Mouse (Mus musculus): ENCODE data around the gene Srrd. TPM values are rescaled to one million over a fixed set of nuclear protein-coding genes. Genes with fewer than 3 reads are reported as not detected.

The Srrd gene
- total and polyA plus RNA-seq, 3 experiments: 22.3 to 31.7 (median 27.1) TPM

DNA sequence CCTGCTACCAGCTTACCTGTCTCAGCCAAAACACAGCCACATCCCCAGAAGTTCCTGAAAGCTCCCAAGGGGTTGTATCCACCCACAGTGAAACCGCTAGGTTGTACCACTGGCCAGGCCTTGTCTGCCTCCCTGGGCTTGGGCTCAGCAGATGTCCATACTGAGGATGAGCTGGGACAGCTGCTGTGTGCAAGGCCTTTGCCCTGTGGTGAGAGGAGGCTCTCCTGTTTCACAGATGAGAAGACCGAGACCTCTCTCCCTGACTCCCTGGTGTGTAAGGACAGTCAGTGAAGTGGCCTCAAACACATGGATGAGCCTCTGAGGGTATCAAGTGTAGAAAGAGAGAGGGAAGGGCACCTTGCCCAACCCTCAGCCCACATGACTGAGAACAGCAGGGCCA lies 55.2 kb downstream of the Srrd start:
- no peak for DNase-seq (ENCODE audit: extremely low read depth)
- Histone ChIP-seq H3K9me3 (replicated peaks; ENCODE audit: low read length) (no peaks in the 10 kb centered on the region), H3K27me3 (replicated peaks) (no peaks in the 10 kb centered on the region), H3K79me2 (replicated peaks; ENCODE audit: control insufficient read depth, extremely low read depth, insufficient read depth, poor library complexity, severe bottlenecking) (no peaks in the 10 kb centered on the region), H3K4me2 (ENCODE audit: insufficient read depth, low read depth, poor library complexity, severe bottlenecking) (no peak overlapping the region), H3K9ac (ENCODE audit: insufficient read depth, low read depth) (no peak overlapping the region), H3K36me3 (replicated peaks in 1 of 2; ENCODE audit: control insufficient read depth in 1 of 2, insufficient read depth in 1 of 2, low read length in 1 of 2) (peaks cover 0 to 22% of the 10 kb centered on the region in 2 experiments), H3K4me1 (ENCODE audit: control insufficient read depth in 1 of 2, insufficient read depth in 2 of 2) (peaks cover 25 to 74% of the 10 kb centered on the region in 2 experiments), H3K4me3 (replicated peaks in 1 of 3; ENCODE audit: low read depth in 2 of 3, low read length in 2 of 3, poor library complexity in 1 of 3) (no peak overlapping the region), H3K27ac (ENCODE audit: insufficient read depth, low read depth) (no peak overlapping the region)
- dilution Hi-C loops (cut with MboI; ENCODE audit: extremely low pct_ligation_motif_present, extremely low pct_unique_long_range_greater_than_20kb, low sequenced_read_pairs): no loop called here
- in situ Hi-C loops (cut with MboI; ENCODE audit: low pct_ligation_motif_present, low pct_unique_long_range_greater_than_20kb, low sequenced_read_pairs): no loop called here
- TF ChIP-seq ELF1 (IDR thresholded peaks at IDR 0.05; ENCODE audit: low read depth, low read length): no peak

Other genes starting within 250 kb of the Srrd start
- 0.25 TPM in 1 of 2 replicates, not detected in the other for gene Cryba4, start 90.5 kb downstream of the Srrd start, total RNA-seq (2012; rRNA removed)
- not detected in 2 replicates for gene Cryba4, start 90.5 kb downstream of the Srrd start, total RNA-seq (2014; rRNA removed)
- gene Cryba4, start 90.5 kb downstream of the Srrd start, polyA plus RNA-seq (2012; ENCODE audit: insufficient read length, low read depth): not detected in 2 replicates
- gene Crybb1, start 87.2 kb downstream of the Srrd start, total RNA-seq (2012; rRNA removed): not detected in 2 replicates
- gene Crybb1, start 87.2 kb downstream of the Srrd start, total RNA-seq (2014; rRNA removed): not detected in 2 replicates
- not detected in 2 replicates for gene Crybb1, start 87.2 kb downstream of the Srrd start, polyA plus RNA-seq (2012; ENCODE audit: insufficient read length, low read depth)
- 20.6 and 20.7 TPM in 2 replicates for gene Tpst2, start 66.3 kb downstream of the Srrd start, total RNA-seq (2012; rRNA removed)
- 12.6 and 13.3 TPM in 2 replicates for gene Tpst2, start 66.3 kb downstream of the Srrd start, total RNA-seq (2014; rRNA removed)
- 10.8 and 15.6 TPM in 2 replicates for gene Tpst2, start 66.3 kb downstream of the Srrd start, polyA plus RNA-seq (2012; ENCODE audit: insufficient read length, low read depth)
- gene Tfip11, start 16.7 kb downstream of the Srrd start, total RNA-seq (2012; rRNA removed): 23.8 and 29.0 TPM in 2 replicates
- 6.6 and 8.8 TPM in 2 replicates for gene Tfip11, start 16.7 kb downstream of the Srrd start, total RNA-seq (2014; rRNA removed)
- 28.6 and 31.7 TPM in 2 replicates for gene Tfip11, start 16.7 kb downstream of the Srrd start, polyA plus RNA-seq (2012; ENCODE audit: insufficient read length, low read depth)
- 22.5 and 23.0 TPM in 2 replicates for gene Hps4, start within 50 bp of the Srrd start, total RNA-seq (2012; rRNA removed)
- 9.5 and 10.0 TPM in 2 replicates for gene Hps4, start within 50 bp of the Srrd start, total RNA-seq (2014; rRNA removed)
- gene Hps4, start within 50 bp of the Srrd start, polyA plus RNA-seq (2012; ENCODE audit: insufficient read length, low read depth): 13.9 and 18.3 TPM in 2 replicates
- not detected in 2 replicates for gene Gm6583, start 13.0 kb upstream of the Srrd start, total RNA-seq (2012; rRNA removed)
- not detected in 2 replicates for gene Gm6583, start 13.0 kb upstream of the Srrd start, total RNA-seq (2014; rRNA removed)
- gene Gm6583, start 13.0 kb upstream of the Srrd start, polyA plus RNA-seq (2012; ENCODE audit: insufficient read length, low read depth): not detected in 2 replicates
- gene Asphd2, start 51.8 kb upstream of the Srrd start, total RNA-seq (2012; rRNA removed): not detected in 2 replicates
- gene Asphd2, start 51.8 kb upstream of the Srrd start, total RNA-seq (2014; rRNA removed): not detected in 2 replicates
- not detected in 2 replicates for gene Asphd2, start 51.8 kb upstream of the Srrd start, polyA plus RNA-seq (2012; ENCODE audit: insufficient read length, low read depth)
- gene Gm6588, start 106.4 kb upstream of the Srrd start, total RNA-seq (2012; rRNA removed): not detected in 2 replicates
- not detected in 2 replicates for gene Gm6588, start 106.4 kb upstream of the Srrd start, total RNA-seq (2014; rRNA removed)
- gene Gm6588, start 106.4 kb upstream of the Srrd start, polyA plus RNA-seq (2012; ENCODE audit: insufficient read length, low read depth): not detected in 2 replicates
- not detected in 2 replicates for gene Sez6l, start 234.1 kb upstream of the Srrd start, total RNA-seq (2012; rRNA removed)
- gene Sez6l, start 234.1 kb upstream of the Srrd start, total RNA-seq (2014; rRNA removed): not detected in 2 replicates
- gene Sez6l, start 234.1 kb upstream of the Srrd start, polyA plus RNA-seq (2012; ENCODE audit: insufficient read length, low read depth): not detected in 2 replicates